Mouse (Mus musculus): ENCODE results near the gene Lrp4.

DNA sequence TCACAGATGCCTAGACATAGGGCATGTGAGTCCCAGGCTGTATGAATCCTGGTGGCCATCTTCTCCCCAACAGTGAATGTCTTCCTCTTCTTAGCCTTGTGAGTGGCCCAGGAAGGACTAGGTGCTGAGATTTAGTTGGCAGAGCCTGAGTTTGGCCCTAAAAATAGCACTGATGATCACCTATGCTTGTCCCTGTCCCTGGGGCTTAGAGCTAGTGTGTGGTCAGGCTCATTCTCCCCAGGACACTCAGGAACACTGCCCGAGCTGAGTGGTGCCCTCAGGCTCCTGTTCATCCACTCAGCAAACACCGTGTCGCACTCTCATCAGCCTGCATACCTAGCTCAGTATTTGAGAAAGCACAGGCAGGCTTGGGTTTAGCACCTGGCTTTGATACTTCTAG, 4.0 kb downstream of the Lrp4 start:
- TF ChIP-seq CTCF (IDR thresholded peaks at IDR 0.05; ENCODE audit: insufficient read depth, low read depth, low read length) (no peak), POLR2A (IDR thresholded peaks at IDR 0.05; ENCODE audit: insufficient read depth, low read depth, low read length) (no peak)

Measured in olfactory bulb, adult 2 months (tissue).